Mouse (Mus musculus) urinary bladder, postnatal 25 days (tissue): Measurements from ENCODE around the gene Krtap4-7.
"Not testable (repeated sequence)": the region's sequence is repeated elsewhere in the genome, so short reads cannot be mapped to it uniquely, and the experiment has no call there.

Source experiments
- DNase-seq: peaks from one replicate; pipeline ENCODE4 v3.0.0; 2022; ENCODE audit warnings: low spot score

Gene Krtap4-7

GRCm38 (mm10) chr11:99597742-99598141 is 46.1 kb downstream of the Krtap4-7 start, which contains the start of gene Krtap9-3:
Gene Krtap9-3 (minus strand): TSS chr11:99598105.
- DNase-seq, result not testable (repeated sequence)
